Mouse (Mus musculus): ENCODE results near the gene Mblac2. TPM values are rescaled to one million over a fixed set of nuclear protein-coding genes. Genes with fewer than 3 reads are reported as not detected.

Gene Mblac2
- polyA plus RNA-seq, 1 experiment from 2014 or later = 5.1 TPM

GRCm38 (mm10) chr13:81783405-81784342, 72.5 kb downstream of the Mblac2 start:
- under 1% methylated on average over 59 of the region's 62 CpGs for WGBS
- peak; percentile 99 for ATAC-seq (ENCODE audit: low FRiP score, low TSS enrichment)
- H3K27ac ChIP-seq (ENCODE audit: low read depth, low read length) = peak overlapping the region; percentile 98
- H3K9ac ChIP-seq (ENCODE audit: low read depth, low read length) = peak overlapping the region; percentile 88
- H3K4me2 ChIP-seq (replicated peaks; ENCODE audit: low read depth, low read length) = peak overlapping the region; percentile 70
- peak overlapping the region; percentile 68 for H3K4me3 ChIP-seq (ENCODE audit: low read length)
- 0 out of 2 replicates have a peak, but pooled peaks cover 3% of the 10 kb centered on the region for H3K4me1 ChIP-seq (ENCODE audit: control insufficient read depth, insufficient read depth, low read length)
- H3K36me3 ChIP-seq (ENCODE audit: control insufficient read depth, insufficient read depth, low read length) = peaks cover 12% of the 10 kb centered on the region; the same call in 1 of the 2 replicates
- no peaks in the 10 kb centered on the region for H3K27me3 ChIP-seq (ENCODE audit: control insufficient read depth, insufficient read depth, low read length)
- no peaks in the 10 kb centered on the region for H3K9me3 ChIP-seq (ENCODE audit: control insufficient read depth, low read length)

GRCm38 (mm10) chr13:81785766-81786480, 74.8 kb downstream of the Mblac2 start:
- Histone ChIP-seq H3K9me3 (ENCODE audit: control insufficient read depth, low read length) (no peaks in the 10 kb centered on the region), H3K9ac (ENCODE audit: low read depth, low read length) (no peak overlapping the region), H3K4me1 (ENCODE audit: control insufficient read depth, insufficient read depth, low read length) (0 out of 2 replicates have a peak, but pooled peaks cover 3% of the 10 kb centered on the region), H3K27me3 (ENCODE audit: control insufficient read depth, insufficient read depth, low read length) (no peaks in the 10 kb centered on the region), H3K27ac (ENCODE audit: low read depth, low read length) (no peak overlapping the region), H3K4me3 (ENCODE audit: low read length) (no peak overlapping the region), H3K4me2 (replicated peaks; ENCODE audit: low read depth, low read length) (no peak overlapping the region), H3K36me3 (ENCODE audit: control insufficient read depth, insufficient read depth, low read length) (peaks cover 22% of the 10 kb centered on the region; the same call in 1 of the 2 replicates)
- 83% methylated on average over 11 of the region's 11 CpGs for WGBS
- no peak for ATAC-seq (ENCODE audit: low FRiP score, low TSS enrichment)

GRCm38 (mm10) chr13:81790160-81790559, 79.0 kb downstream of the Mblac2 start:
- peaks cover 33% of the 10 kb centered on the region; the same call in 1 of the 2 replicates for H3K36me3 ChIP-seq (ENCODE audit: control insufficient read depth, insufficient read depth, low read length)
- no peaks in the 10 kb centered on the region for H3K9me3 ChIP-seq (ENCODE audit: control insufficient read depth, low read length)
- WGBS = 95% methylated on average over 8 of the region's 8 CpGs
- H3K27me3 ChIP-seq (ENCODE audit: control insufficient read depth, insufficient read depth, low read length) = no peaks in the 10 kb centered on the region
- ATAC-seq (ENCODE audit: low FRiP score, low TSS enrichment) = no peak
- H3K4me1 ChIP-seq (ENCODE audit: control insufficient read depth, insufficient read depth, low read length) = no peaks in the 10 kb centered on the region
- H3K9ac ChIP-seq (ENCODE audit: low read depth, low read length) = no peak overlapping the region
- H3K27ac ChIP-seq (ENCODE audit: low read depth, low read length) = no peak overlapping the region
- no peak overlapping the region for H3K4me3 ChIP-seq (ENCODE audit: low read length)
- H3K4me2 ChIP-seq (replicated peaks; ENCODE audit: low read depth, low read length) = no peak overlapping the region

GRCm38 (mm10) chr13:81791861-81792260, 80.7 kb downstream of the Mblac2 start:
- Histone ChIP-seq H3K4me1 (ENCODE audit: control insufficient read depth, insufficient read depth, low read length) (no peaks in the 10 kb centered on the region), H3K4me2 (replicated peaks; ENCODE audit: low read depth, low read length) (no peak overlapping the region), H3K9ac (ENCODE audit: low read depth, low read length) (no peak overlapping the region), H3K36me3 (ENCODE audit: control insufficient read depth, insufficient read depth, low read length) (peaks cover 35% of the 10 kb centered on the region; the same call in 1 of the 2 replicates), H3K4me3 (ENCODE audit: low read length) (no peak overlapping the region), H3K27me3 (ENCODE audit: control insufficient read depth, insufficient read depth, low read length) (no peaks in the 10 kb centered on the region), H3K9me3 (ENCODE audit: control insufficient read depth, low read length) (no peaks in the 10 kb centered on the region), H3K27ac (ENCODE audit: low read depth, low read length) (no peak overlapping the region)
- WGBS = 85% methylated on average over 8 of the region's 8 CpGs
- ATAC-seq (ENCODE audit: low FRiP score, low TSS enrichment) = no peak

GRCm38 (mm10) chr13:81793850-81794249, 82.7 kb downstream of the Mblac2 start:
- no peaks in the 10 kb centered on the region for H3K9me3 ChIP-seq (ENCODE audit: control insufficient read depth, low read length)
- H3K9ac ChIP-seq (ENCODE audit: low read depth, low read length) = no peak overlapping the region
- no peak overlapping the region for H3K4me3 ChIP-seq (ENCODE audit: low read length)
- WGBS = 32% methylated on average over 1 of the region's 1 CpGs
- H3K27me3 ChIP-seq (ENCODE audit: control insufficient read depth, insufficient read depth, low read length) = no peaks in the 10 kb centered on the region
- H3K4me2 ChIP-seq (replicated peaks; ENCODE audit: low read depth, low read length) = no peak overlapping the region
- no peak overlapping the region for H3K27ac ChIP-seq (ENCODE audit: low read depth, low read length)
- H3K4me1 ChIP-seq (ENCODE audit: control insufficient read depth, insufficient read depth, low read length) = no peaks in the 10 kb centered on the region
- no peak for ATAC-seq (ENCODE audit: low FRiP score, low TSS enrichment)
- peaks cover 22% of the 10 kb centered on the region; the same call in 1 of the 2 replicates for H3K36me3 ChIP-seq (ENCODE audit: control insufficient read depth, insufficient read depth, low read length)

GRCm38 (mm10) chr13:81801121-81801520, 90.0 kb downstream of the Mblac2 start:
- H3K36me3 ChIP-seq (ENCODE audit: control insufficient read depth, insufficient read depth, low read length) = no peaks in the 10 kb centered on the region
- WGBS = 41% methylated on average over 3 of the region's 3 CpGs
- no peaks in the 10 kb centered on the region for H3K27me3 ChIP-seq (ENCODE audit: control insufficient read depth, insufficient read depth, low read length)
- H3K27ac ChIP-seq (ENCODE audit: low read depth, low read length) = no peak overlapping the region
- H3K4me3 ChIP-seq (ENCODE audit: low read length) = no peak overlapping the region
- no peak for ATAC-seq (ENCODE audit: low FRiP score, low TSS enrichment)
- H3K9ac ChIP-seq (ENCODE audit: low read depth, low read length) = no peak overlapping the region
- H3K4me2 ChIP-seq (replicated peaks; ENCODE audit: low read depth, low read length) = no peak overlapping the region
- no peaks in the 10 kb centered on the region for H3K9me3 ChIP-seq (ENCODE audit: control insufficient read depth, low read length)
- H3K4me1 ChIP-seq (ENCODE audit: control insufficient read depth, insufficient read depth, low read length) = no peaks in the 10 kb centered on the region

Other genes starting within 250 kb of the Mblac2 start
- gene Adgrv1, start 78.2 kb upstream of the Mblac2 start, polyA plus RNA-seq (2014; fragmentation: Nextera tagmentation; extraction: Ambion mirVana) = 4.0 and 4.6 TPM in 2 replicates
- gene Lysmd3, start 53.7 kb upstream of the Mblac2 start, polyA plus RNA-seq (2014; fragmentation: Nextera tagmentation; extraction: Ambion mirVana) = 17.8 and 27.0 TPM in 2 replicates
- 14.4 and 15.0 TPM in 2 replicates for gene Polr3g, start 328 bp upstream of the Mblac2 start, polyA plus RNA-seq (2014; fragmentation: Nextera tagmentation; extraction: Ambion mirVana)
- gene Cetn3, start 71.7 kb downstream of the Mblac2 start, polyA plus RNA-seq (2014; fragmentation: Nextera tagmentation; extraction: Ambion mirVana) = 275 and 385 TPM in 2 replicates